Mouse (Mus musculus): ENCODE results near the gene Sdad1. TPM values are rescaled to one million over a fixed set of nuclear protein-coding genes. Genes with fewer than 3 reads are reported as not detected.
A peak's percentile ranks its signal among the peaks of the same experiment; 100 is the strongest.

Gene Sdad1
- polyA plus RNA-seq, 1 experiment from 2014 or later = 36.9 TPM

DNA sequence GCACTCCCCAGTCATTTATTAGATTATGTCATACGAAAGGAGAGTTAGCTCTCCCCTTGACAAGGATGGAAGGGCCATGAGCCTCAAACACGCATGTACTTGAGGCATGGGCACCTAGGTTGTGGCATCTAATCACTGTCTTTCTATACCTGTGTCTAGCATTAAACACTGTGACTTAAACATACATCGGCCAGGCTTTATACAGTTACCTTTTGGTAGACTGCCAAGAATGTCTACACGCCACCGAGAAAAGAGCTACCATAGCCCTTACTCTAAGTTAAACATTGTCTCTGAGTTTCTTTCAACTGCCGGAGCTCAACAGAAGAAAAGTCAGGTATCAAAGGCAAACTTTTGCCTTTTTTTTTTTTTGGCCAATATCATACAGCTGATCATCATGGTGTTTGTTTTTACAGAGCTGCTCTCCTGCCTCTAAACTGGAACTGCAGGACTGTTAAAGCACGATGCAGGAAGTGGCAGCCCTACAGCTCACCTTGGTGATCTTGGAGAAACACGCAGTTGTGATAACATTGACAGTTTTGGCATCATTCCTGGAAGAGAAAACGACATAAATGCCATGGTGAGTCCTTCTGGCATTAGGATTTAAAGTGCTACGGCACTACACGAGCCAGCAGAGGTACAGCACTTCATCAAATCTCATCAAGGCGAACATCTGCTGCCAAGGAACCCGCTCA is 8.0 kb downstream of the Sdad1 start:
- Histone ChIP-seq H3K4me2 (replicated peaks) (no peak overlapping the region), H3K27me3 (no peaks in the 10 kb centered on the region), H3K36me3 (peaks cover 76% of the 10 kb centered on the region), H3K4me3 (no peak overlapping the region), H3K27ac (no peak overlapping the region), H3K4me1 (no peaks in the 10 kb centered on the region), H3K9me3 (replicated peaks) (no peaks in the 10 kb centered on the region), H3K9ac (no peak overlapping the region)
- 94% methylated on average over 13 of the region's 13 CpGs for WGBS
- ATAC-seq (ENCODE audit: low FRiP score) = no peak

DNA sequence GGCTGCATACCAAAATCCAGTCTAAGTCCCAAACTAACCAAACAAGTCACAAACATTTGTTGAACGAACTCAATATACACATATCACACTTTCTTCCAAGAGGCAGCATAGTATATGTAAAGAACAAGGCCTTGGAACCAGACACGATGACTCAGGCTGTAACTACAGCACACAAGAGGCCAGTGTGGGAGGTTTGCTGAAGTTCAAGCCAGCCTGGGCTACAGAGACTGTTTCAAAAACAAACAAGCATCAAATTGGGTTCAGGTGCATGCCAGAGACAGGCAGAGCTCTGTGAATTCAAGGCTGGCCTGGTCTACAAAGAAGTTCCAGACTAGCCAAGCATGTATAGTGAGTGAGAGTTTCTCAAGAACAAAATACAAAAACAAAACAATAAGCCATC is 15.8 kb downstream of the Sdad1 start:
- Histone ChIP-seq H3K4me3 (no peak overlapping the region), H3K4me2 (replicated peaks) (no peak overlapping the region), H3K9me3 (replicated peaks) (no peaks in the 10 kb centered on the region), H3K27me3 (no peaks in the 10 kb centered on the region), H3K36me3 (peaks cover 92% of the 10 kb centered on the region), H3K9ac (no peak overlapping the region), H3K27ac (no peak overlapping the region), H3K4me1 (no peaks in the 10 kb centered on the region)
- whole genome bisulfite sequencing = 90% methylated on average over 2 of the region's 2 CpGs
- ATAC-seq (ENCODE audit: low FRiP score) = no peak

DNA sequence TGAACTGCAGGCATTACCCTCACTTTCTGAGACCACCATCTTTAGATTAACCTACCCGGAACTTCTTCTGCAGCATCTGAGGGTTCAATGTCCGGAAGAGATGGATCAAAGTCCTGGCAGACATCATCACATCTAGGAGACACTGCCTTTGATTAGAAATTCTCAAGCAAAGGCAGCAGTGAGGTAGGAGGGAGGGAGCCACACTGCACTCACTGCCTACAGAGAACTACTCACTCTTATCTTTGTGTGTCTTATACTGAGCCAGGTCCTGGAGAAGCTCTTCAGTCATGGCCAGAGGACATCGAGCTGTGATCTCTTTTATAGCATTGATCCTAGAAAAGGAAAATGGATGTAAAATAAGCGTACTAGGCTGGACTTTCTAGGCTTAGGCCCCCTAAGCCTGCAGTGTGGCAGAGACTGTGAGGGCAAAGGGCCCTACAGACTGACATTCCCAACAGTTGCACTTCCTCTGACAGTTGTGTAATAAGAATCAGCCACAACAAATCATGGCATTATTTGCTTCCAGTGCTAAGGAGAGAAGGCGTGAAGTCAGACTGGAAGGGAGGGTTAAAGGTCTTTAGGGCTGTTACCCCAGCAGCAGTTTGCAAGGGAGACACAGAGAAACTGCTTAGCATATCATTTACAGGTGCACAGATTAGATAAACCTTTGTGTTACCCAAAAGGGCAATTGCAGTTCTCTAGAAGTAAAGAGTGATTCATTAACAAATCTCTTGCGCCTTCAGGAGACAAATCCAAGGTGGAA is 18.4 kb downstream of the Sdad1 start:
- WGBS = 90% methylated on average over 6 of the region's 6 CpGs
- Histone ChIP-seq H3K36me3 (peaks cover 93% of the 10 kb centered on the region), H3K4me2 (replicated peaks) (no peak overlapping the region), H3K9me3 (replicated peaks) (no peaks in the 10 kb centered on the region), H3K9ac (no peak overlapping the region), H3K27ac (no peak overlapping the region), H3K27me3 (no peaks in the 10 kb centered on the region), H3K4me3 (no peak overlapping the region), H3K4me1 (no peaks in the 10 kb centered on the region)
- ATAC-seq (ENCODE audit: low FRiP score) = no peak

DNA sequence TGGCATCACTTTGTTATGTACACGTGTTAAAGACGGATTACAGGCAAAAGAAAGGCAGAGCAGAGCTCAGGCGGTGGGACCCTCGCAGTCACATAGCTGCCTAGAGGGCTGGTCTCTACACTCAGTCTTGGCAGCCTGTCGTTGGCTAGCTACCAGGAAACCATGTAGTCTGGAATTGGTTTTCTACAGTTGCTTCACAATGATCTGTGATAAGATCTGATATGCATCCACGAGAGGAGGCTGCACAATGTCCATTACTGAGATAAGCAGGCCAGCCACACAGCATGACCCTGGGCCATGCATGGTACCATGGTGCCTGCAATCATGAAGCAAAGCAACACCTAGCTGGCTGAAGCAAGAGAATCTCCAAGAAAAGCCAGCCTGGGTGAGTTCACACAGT is 22.4 kb downstream of the Sdad1 start:
- H3K27me3 ChIP-seq = no peaks in the 10 kb centered on the region
- H3K27ac ChIP-seq = no peak overlapping the region
- no peak overlapping the region for H3K9ac ChIP-seq
- no peaks in the 10 kb centered on the region for H3K9me3 ChIP-seq (replicated peaks)
- no peaks in the 10 kb centered on the region for H3K4me1 ChIP-seq
- no peak overlapping the region for H3K4me2 ChIP-seq (replicated peaks)
- 90% methylated on average over 6 of the region's 6 CpGs for WGBS
- ATAC-seq (ENCODE audit: low FRiP score) = no peak
- H3K36me3 ChIP-seq = peaks cover 80% of the 10 kb centered on the region
- H3K4me3 ChIP-seq = no peak overlapping the region

DNA sequence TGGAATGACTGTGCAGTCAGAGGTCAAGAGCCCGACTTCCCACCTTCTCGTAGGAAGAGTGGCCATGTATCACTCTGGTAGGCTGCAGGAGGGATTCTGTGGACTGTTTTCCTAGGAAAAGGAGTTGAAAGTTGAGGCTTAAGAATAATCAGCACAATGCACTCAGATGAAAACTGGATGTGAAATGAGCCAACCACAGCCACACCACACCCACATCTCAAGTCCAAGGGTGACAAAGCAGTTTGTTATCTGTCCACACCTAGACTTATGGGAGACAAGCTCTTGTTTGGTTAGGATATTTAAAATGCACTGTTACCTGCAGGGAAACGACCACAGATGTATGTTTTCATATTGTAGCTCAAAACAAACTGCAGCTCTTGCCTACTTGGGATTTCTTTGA is 27.2 kb downstream of the Sdad1 start:
- Histone ChIP-seq H3K4me1 (peaks cover 6% of the 10 kb centered on the region), H3K4me3 (no peak overlapping the region), H3K9ac (no peak overlapping the region), H3K9me3 (replicated peaks) (no peaks in the 10 kb centered on the region), H3K36me3 (peaks cover 35% of the 10 kb centered on the region), H3K27me3 (no peaks in the 10 kb centered on the region), H3K4me2 (replicated peaks) (no peak overlapping the region), H3K27ac (no peak overlapping the region)
- no peak for ATAC-seq (ENCODE audit: low FRiP score)
- 80% methylated on average over 3 of the region's 3 CpGs for WGBS

DNA sequence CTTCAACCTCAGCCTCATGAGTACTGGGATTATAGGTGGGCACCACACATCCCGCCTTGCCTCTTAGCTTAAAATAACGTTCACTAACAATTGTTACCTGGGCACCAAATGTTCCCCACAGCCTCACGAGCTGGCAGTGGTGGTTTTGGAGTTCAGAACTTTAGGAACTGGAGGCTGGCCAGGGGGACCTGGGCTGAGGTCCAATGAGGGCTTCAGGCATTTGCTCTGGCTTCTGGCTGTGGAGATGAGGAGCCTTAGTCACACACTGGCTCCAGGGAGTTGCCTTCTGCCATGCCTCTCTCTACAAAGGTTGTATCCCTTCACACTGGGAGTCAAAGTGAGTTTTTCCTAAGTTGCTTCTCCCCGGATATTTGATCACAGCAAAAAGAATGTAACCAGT is 27.7 kb downstream of the Sdad1 start:
- peaks cover 29% of the 10 kb centered on the region for H3K36me3 ChIP-seq
- H3K4me1 ChIP-seq = peaks cover 8% of the 10 kb centered on the region
- no peak overlapping the region for H3K4me2 ChIP-seq (replicated peaks)
- no peak overlapping the region for H3K4me3 ChIP-seq
- no peak for ATAC-seq (ENCODE audit: low FRiP score)
- H3K27ac ChIP-seq = no peak overlapping the region
- WGBS = 81% methylated on average over 4 of the region's 4 CpGs
- H3K9ac ChIP-seq = no peak overlapping the region
- no peaks in the 10 kb centered on the region for H3K27me3 ChIP-seq
- H3K9me3 ChIP-seq (replicated peaks) = no peaks in the 10 kb centered on the region

DNA sequence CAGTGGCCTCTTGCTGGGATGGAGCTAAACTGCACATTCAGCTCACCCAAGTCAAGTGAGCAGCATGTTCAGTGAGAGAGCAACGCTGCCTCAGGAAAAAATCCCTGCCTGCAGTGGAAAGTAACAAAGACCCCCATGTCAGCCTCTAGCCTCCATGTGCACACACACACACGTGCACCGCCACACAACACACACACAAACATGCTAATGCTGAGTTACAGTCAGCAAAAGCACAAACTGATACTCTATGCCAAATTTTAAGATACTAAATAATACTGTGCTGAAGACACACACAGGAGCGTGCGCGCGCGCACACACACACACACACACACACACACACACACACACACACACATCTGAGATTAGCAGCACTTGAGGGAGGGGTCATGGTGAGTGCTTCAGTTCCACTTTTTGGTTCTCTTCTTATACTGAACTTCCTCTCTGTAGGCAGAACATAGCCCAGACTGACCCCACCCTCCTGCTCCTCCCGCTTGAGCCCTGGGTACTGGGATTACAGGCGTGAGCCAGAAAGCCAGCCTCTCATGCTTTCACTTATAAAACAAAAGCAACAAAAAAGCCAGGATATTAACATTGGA is 31.2 kb downstream of the Sdad1 start:
- Histone ChIP-seq H3K27me3 (0 out of 2 replicates have a peak, but pooled peaks cover 8% of the 10 kb centered on the region), H3K9me3 (replicated peaks) (no peaks in the 10 kb centered on the region), H3K9ac (no peak overlapping the region), H3K4me3 (no peak overlapping the region), H3K4me1 (peaks cover 9% of the 10 kb centered on the region), H3K36me3 (0 out of 2 replicates have a peak, but pooled peaks cover under 1% of the 10 kb centered on the region), H3K27ac (0 out of 2 replicates have a peak overlapping the region, but pooled peaks have one; percentile 4), H3K4me2 (replicated peaks) (peak overlapping the region; percentile 91; the same call in 1 of the 2 replicates)
- no peak for ATAC-seq (ENCODE audit: low FRiP score)
- WGBS = 83% methylated on average over 10 of the region's 10 CpGs

DNA sequence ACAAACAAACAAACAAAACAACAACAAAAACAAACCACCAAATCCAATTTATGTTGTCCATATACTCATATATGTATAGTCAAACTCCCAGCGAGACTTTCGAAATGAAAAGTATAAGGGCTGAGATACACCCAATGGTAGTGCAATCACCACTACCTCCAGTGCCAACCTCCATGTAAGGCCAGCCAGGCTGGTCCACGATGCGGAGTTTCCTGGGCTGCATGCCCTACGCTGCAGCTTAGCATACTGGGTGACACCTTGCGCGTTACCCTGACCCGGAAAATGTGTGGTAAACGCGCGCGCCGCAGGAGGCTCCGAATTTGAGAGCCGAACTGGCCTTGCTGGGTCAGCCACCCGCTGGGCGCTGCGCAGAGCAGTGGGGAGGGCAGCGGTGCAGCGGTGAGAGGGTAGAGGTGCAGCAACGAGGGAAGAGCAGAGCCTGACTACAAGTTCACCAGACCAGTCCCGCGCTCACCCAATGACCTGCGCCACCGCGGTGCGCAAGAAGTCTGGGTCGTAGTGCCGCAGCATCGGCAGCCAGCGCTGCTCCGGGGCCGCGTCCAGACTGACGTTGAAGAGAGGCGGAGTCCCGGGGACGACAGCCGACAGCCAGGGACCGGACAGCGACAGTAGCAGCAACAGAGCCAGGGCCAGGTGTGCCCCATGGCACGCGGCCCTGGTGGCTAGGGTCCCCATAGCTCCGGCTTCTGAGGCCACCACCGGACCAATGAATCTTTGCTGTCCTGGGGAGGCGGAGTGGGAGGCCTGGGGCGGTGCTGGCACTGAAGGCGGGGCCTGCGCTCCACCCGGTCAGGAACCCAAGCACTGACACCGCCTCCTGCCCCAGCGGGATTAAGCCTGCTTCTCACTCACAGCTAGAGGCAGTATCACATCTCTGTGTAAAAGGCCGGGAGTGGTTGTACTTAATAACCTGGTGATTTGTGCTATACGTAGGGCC is 32.6 kb downstream of the Sdad1 start, which contains the start of gene Naaa:
Naaa (minus strand) TSS at position 734 of the 958 bp plus-strand sequence.
- H3K4me2 ChIP-seq (replicated peaks) = peak within 1 kb of the TSS; percentile 91
- ATAC-seq (ENCODE audit: low FRiP score) = peak; percentile 92
- H3K27me3 ChIP-seq = 0 out of 2 replicates have a peak, but pooled peaks cover 8% of the 10 kb centered on the region
- H3K4me1 ChIP-seq = peaks cover 9% of the 10 kb centered on the region
- no peaks in the 10 kb centered on the region for H3K36me3 ChIP-seq
- H3K4me3 ChIP-seq = peak within 1 kb of the TSS; percentile 70
- H3K9ac ChIP-seq = peak within 1 kb of the TSS; percentile 67
- no peaks in the 10 kb centered on the region for H3K9me3 ChIP-seq (replicated peaks)
- peak within 1 kb of the TSS; percentile 67 for H3K27ac ChIP-seq
- WGBS = 3% methylated on average over 54 of the region's 54 CpGs

DNA sequence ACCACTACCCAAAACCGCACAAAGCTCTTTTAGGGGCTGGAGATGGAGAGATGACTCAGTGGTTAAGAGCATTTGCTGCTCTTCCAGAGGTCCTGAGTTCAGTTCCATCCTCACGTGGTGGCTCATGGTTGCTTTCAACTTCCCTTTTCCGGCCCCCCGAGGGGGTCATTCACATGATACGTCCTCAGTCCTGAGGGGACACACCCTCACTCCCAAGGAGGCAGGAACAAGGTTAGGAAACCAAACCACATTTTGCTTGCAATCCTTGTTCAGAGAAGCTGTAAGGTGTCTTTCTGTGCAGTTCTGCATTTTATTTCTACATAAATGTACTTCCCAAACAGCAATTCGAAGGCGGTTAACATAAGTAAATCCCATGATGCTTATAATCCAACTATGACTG is 39.8 kb downstream of the Sdad1 start:
- Histone ChIP-seq H3K27me3 (0 out of 2 replicates have a peak, but pooled peaks cover 1% of the 10 kb centered on the region), H3K4me3 (no peak overlapping the region), H3K27ac (no peak overlapping the region), H3K4me1 (no peaks in the 10 kb centered on the region), H3K36me3 (no peaks in the 10 kb centered on the region), H3K4me2 (replicated peaks) (no peak overlapping the region), H3K9ac (no peak overlapping the region), H3K9me3 (replicated peaks) (no peaks in the 10 kb centered on the region)
- no peak for ATAC-seq (ENCODE audit: low FRiP score)
- WGBS = 87% methylated on average over 7 of the region's 7 CpGs

DNA sequence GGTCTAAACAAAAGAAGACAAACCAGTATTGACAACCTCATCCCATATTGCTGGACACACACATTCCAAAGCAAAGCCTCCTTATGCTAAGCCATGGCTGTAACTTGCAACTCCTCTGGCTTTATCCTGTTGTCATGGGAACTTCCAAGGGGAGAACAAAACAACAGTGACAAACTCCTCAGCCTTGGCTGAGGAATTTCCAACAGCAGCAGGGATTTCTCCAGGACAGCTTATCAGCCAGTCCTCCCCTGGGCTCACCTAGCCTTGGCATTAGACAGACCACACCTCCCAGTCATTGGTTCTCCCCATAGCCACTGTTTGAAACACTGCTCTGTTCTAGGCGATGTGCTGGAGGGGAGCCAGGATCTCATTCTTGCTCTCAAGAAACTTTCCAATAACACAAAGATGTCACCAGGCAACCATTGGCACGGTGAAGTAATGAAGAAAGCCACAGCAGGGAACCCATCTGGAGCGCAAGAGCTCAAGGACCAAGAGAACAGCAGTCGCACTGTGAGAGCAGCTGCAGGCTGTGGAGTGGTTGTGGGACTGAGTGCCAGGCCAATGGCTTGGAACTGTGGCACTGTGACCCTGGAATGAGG is 46.4 kb downstream of the Sdad1 start:
- WGBS = 7% methylated on average over 4 of the region's 4 CpGs

DNA sequence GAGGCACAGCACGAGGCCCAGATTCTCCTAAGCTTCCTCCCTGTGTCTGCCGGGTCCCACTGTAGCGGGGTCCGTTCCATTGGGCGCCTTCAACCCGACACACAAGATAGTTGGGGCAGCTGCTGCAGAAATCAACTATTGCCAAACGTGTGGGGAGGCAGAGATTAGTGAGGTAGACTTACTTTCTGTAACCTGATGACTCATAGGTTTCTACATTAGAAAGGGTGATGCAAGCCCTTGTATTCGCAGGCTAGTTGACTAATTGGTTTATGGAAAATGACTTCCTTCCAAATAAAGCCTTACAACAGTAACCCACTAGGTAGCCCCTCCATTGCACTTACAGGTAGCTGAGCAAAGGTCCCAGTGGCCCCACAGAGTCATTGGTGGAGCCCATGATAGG is 47.6 kb downstream of the Sdad1 start:
- WGBS = 87% methylated on average over 8 of the region's 8 CpGs
- peaks cover 12% of the 10 kb centered on the region for H3K4me1 ChIP-seq
- ATAC-seq (ENCODE audit: low FRiP score) = no peak
- H3K9ac ChIP-seq = no peak overlapping the region
- H3K4me3 ChIP-seq = no peak overlapping the region
- no peaks in the 10 kb centered on the region for H3K9me3 ChIP-seq (replicated peaks)
- no peak overlapping the region for H3K4me2 ChIP-seq (replicated peaks)
- H3K27me3 ChIP-seq = peaks cover 6% of the 10 kb centered on the region; the same call in 1 of the 2 replicates
- no peak overlapping the region; the same call in 1 of the 2 replicates for H3K27ac ChIP-seq
- H3K36me3 ChIP-seq = no peaks in the 10 kb centered on the region

More for the DNA sequence above, 46.4 kb downstream of the Sdad1 start:
- Histone ChIP-seq H3K36me3 (no peaks in the 10 kb centered on the region), H3K9ac (no peak overlapping the region), H3K9me3 (replicated peaks) (no peaks in the 10 kb centered on the region), H3K27ac (peak overlapping the region; percentile 40), H3K4me1 (peaks cover 12% of the 10 kb centered on the region), H3K4me2 (replicated peaks) (no peak overlapping the region), H3K27me3 (peaks cover 2% of the 10 kb centered on the region; the same call in 1 of the 2 replicates), H3K4me3 (no peak overlapping the region)
- ATAC-seq (ENCODE audit: low FRiP score) = peak; percentile 89
